Mouse (Mus musculus): ENCODE results near the gene Gna15. TPM values are rescaled to one million over a fixed set of nuclear protein-coding genes. Genes with fewer than 3 reads are reported as not detected.

Gene Gna15
- total and polyA plus RNA-seq, 2 experiments from 2014 or later = 1.3 to 1.6 TPM

DNA sequence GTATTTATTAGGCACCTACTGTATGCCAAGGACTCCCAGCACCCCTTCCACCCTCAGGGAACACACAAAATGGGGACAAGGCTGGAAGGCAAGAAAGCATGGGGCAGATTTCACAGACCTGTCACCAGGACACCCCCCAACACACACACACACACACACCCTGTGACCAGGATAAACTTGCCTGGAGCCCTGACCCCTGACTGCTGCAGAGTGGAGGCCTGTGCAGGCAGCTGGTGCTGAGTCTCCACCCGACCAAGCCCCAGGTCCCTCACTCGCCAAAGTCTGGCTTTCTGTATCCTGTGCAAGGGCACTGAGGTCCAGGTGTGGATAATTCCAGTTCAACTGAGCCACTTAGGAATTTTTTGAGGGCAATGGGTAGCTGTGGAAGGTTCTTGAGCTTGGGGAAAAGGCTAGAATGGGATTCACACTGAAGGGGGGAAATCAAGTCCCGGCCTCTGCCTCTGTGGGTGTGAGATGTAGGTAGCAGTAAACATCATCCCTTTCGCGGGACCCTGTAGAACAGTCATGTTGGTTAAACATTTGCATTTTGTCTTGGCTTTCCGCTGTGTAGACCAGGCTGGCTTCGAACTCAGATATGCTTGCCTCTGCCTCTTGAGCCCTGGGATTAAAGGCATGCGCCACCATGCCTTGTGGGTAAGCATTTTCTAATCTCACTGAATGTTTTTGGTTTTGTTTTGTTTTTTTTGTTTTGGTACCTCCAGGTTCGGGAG lies 45.6 kb upstream of the Gna15 start:
- no peak overlapping the region for H3K4me2 ChIP-seq (ENCODE audit: low read depth)
- H3K4me3 ChIP-seq (ENCODE audit: low read depth, low read length) = no peak overlapping the region
- peaks cover 28% of the 10 kb centered on the region for H3K36me3 ChIP-seq (ENCODE audit: insufficient read depth)
- DNase-seq (no peak), ATAC-seq (no peak)
- TF ChIP-seq CTCF (IDR thresholded peaks at IDR 0.05; ENCODE audit: low read depth) = no peak
- WGBS = 39% methylated on average over 9 of the region's 9 CpGs
- no peak overlapping the region for H3K9ac ChIP-seq
- H3K27me3 ChIP-seq (ENCODE audit: insufficient read depth, low read length) = peaks cover 6% of the 10 kb centered on the region; the same call in 1 of the 2 replicates
- peaks cover 18% of the 10 kb centered on the region for H3K4me1 ChIP-seq (ENCODE audit: insufficient read depth)
- H3K9me3 ChIP-seq (ENCODE audit: low read length) = no peaks in the 10 kb centered on the region
- H3K27ac ChIP-seq (ENCODE audit: low read depth, low read length) = no peak overlapping the region

DNA sequence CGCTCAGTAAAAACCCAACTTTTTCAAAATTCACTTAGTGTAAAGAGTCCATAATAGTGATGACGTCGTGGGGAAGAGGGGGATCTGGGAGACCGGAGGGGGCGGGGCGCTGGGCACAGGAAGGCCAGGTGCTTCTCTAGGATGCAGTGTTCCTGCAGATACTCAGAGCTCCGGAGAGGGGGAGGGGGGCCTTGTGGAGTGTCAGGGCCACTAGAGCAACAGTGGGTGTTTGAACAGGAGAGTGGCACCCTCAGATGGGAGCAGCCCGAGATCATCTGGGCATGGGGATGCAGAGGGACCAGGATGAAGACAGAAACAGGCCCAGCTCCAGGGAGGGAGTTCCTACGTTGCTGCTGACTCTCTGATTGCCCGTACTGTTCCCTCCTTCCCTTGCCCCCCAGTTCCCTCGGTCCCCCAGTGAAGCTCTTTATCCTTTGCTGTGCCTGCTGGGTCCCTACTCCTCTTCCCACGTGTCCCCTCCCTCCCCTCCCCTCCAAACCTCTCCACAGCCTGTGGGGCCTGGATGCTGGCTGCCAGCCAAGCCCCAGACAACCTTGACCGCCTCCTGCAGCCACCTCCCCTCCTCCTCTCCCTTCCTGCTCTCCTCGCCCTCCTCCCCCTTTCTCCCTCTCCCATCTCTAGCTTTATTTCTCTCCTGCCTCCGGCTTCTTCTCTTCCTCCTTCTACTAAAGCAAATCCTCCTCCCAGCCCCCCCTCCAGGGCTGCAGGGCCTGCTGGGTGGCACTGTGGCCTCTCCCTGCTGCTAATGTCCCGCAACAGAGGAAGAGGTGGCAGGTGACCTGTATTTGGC lies 44.6 kb upstream of the Gna15 start:
- DNase-seq = no peak
- H3K4me2 ChIP-seq (ENCODE audit: low read depth) = no peak overlapping the region
- no peaks in the 10 kb centered on the region for H3K9me3 ChIP-seq (ENCODE audit: low read length)
- H3K36me3 ChIP-seq (ENCODE audit: insufficient read depth) = peaks cover 32% of the 10 kb centered on the region
- no peak overlapping the region for H3K9ac ChIP-seq
- TF ChIP-seq CTCF (IDR thresholded peaks at IDR 0.05; ENCODE audit: low read depth) = no peak
- no peak overlapping the region for H3K27ac ChIP-seq (ENCODE audit: low read depth, low read length)
- peaks cover 16% of the 10 kb centered on the region for H3K4me1 ChIP-seq (ENCODE audit: insufficient read depth)
- H3K4me3 ChIP-seq (ENCODE audit: low read depth, low read length) = no peak overlapping the region
- no peak for ATAC-seq
- peaks cover 4% of the 10 kb centered on the region; the same call in 1 of the 2 replicates for H3K27me3 ChIP-seq (ENCODE audit: insufficient read depth, low read length)
- WGBS = 16% methylated on average over 15 of the region's 16 CpGs

DNA sequence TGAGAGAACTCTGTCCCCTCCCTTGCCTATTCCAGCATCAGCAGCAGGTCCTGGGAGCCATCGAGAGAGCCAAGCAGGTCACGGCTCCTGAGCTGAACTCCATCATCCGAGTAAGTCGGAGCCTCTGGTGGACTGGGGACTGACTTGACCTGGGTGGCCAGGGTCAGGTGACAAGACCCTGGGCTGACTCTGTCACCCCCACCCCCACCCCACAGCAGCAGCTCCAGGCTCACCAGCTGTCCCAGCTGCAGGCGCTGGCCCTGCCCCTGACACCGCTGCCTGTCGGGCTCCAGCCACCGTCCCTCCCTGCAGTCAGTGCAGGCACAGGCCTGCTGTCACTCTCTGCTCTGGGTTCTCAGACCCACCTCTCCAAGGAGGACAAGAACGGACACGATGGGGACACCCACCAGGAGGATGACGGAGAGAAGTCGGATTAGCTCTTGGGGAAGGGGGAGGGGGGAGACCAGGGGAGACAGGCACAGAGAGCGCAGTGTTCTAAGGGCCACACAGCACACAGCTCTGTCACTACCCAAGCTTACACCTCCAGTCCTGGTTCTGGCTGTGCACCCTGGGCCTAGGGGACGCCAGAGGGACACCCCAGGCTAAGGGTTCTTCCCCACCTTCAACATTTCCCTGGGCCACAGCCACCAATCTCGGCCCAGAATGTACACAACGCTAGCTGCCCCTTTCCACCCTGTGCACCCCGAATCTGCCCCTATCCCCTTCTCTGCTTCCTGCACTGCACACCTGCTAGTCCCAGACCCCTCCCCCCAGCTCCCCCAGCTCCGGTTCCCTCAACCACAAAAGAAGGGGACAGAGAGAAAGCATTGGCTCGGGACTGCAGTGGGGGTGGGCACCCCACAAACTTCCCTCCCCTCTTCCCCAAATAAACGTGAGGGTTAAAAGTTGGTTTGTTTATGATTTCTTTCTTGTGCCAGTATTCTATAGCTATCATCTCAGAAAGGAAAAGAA lies 41.5 kb upstream of the Gna15 start:
- no peak overlapping the region for H3K4me3 ChIP-seq (ENCODE audit: low read depth, low read length)
- H3K27ac ChIP-seq (ENCODE audit: low read depth, low read length) = no peak overlapping the region
- peaks cover 38% of the 10 kb centered on the region for H3K36me3 ChIP-seq (ENCODE audit: insufficient read depth)
- H3K27me3 ChIP-seq (ENCODE audit: insufficient read depth, low read length) = no peaks in the 10 kb centered on the region
- no peak for ATAC-seq
- TF ChIP-seq CTCF (IDR thresholded peaks at IDR 0.05; ENCODE audit: low read depth) = no peak
- H3K4me1 ChIP-seq (ENCODE audit: insufficient read depth) = peaks cover 9% of the 10 kb centered on the region
- no peak overlapping the region for H3K4me2 ChIP-seq (ENCODE audit: low read depth)
- H3K9ac ChIP-seq = no peak overlapping the region
- no peak for DNase-seq
- WGBS = 48% methylated on average over 20 of the region's 20 CpGs
- H3K9me3 ChIP-seq (ENCODE audit: low read length) = no peaks in the 10 kb centered on the region

- Histone ChIP-seq H3K36me3 (ENCODE audit: insufficient read depth) (peaks cover 38% of the 10 kb centered on the region), H3K4me1 (ENCODE audit: insufficient read depth) (peaks cover 5% of the 10 kb centered on the region; the same call in 1 of the 2 replicates), H3K27ac (ENCODE audit: low read depth, low read length) (no peak overlapping the region), H3K4me2 (ENCODE audit: low read depth) (no peak overlapping the region), H3K4me3 (ENCODE audit: low read depth, low read length) (no peak overlapping the region), H3K9ac (no peak overlapping the region), H3K9me3 (ENCODE audit: low read length) (no peaks in the 10 kb centered on the region), H3K27me3 (ENCODE audit: insufficient read depth, low read length) (no peaks in the 10 kb centered on the region)
- peak; percentile 73 for TF ChIP-seq CTCF (IDR thresholded peaks at IDR 0.05; ENCODE audit: low read depth)
- DNase-seq (peak; percentile 58), ATAC-seq (no peak)
- 31% methylated on average over 10 of the region's 10 CpGs for WGBS
Measured at GRCm38 (mm10) chr10:81564734-81565133, 40.7 kb upstream of the Gna15 start.

DNA sequence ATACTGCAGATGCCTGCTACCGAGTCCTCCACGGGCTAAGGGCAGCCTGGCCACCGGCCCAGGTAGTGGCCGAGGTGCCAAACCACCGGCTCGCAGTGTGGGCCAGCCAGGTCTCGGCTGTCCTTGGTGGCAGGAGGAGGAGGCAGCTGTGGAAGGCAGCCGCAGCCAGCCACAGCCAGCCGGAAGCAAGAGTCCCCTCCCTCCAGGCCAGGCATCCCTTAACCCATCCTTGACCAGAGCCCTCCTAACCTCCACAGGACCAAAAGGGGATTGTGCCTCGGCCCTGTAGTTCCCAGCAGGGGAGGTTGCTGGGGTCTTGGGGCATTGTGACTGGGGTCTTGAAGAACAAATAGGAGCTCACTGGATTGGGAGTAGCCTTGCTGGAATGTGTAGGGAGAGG lies 40.2 kb upstream of the Gna15 start:
- Histone ChIP-seq H3K9ac (peak overlapping the region; percentile 22; the same call in 1 of the 2 replicates), H3K4me1 (ENCODE audit: insufficient read depth) (peaks cover 5% of the 10 kb centered on the region; the same call in 1 of the 2 replicates), H3K4me2 (ENCODE audit: low read depth) (no peak overlapping the region)

DNA sequence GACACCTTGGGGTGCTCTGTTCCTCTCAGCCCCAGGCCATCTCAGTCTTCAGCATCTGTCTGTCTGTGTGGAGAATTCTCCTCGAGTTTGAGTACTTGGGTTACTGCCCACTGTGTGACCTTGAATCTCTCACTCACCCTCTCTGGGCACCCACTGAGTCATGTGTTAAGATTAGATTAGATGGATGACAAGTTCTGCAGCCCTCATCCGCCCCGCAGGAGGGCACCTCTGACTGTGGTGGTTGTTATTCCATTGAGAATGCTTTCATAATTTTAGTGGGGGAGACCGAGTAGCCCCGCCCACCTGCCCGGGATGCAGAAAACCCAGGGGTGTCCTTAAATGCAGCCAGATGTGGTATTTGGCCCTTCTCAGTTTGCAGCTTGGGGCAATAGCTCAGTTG lies 39.5 kb upstream of the Gna15 start:
- Histone ChIP-seq H3K27ac (ENCODE audit: low read depth, low read length) (no peak overlapping the region), H3K4me2 (ENCODE audit: low read depth) (no peak overlapping the region), H3K4me1 (ENCODE audit: insufficient read depth) (peaks cover 7% of the 10 kb centered on the region), H3K36me3 (ENCODE audit: insufficient read depth) (peaks cover 38% of the 10 kb centered on the region), H3K4me3 (ENCODE audit: low read depth, low read length) (no peak overlapping the region), H3K9me3 (ENCODE audit: low read length) (no peaks in the 10 kb centered on the region), H3K9ac (no peak overlapping the region), H3K27me3 (ENCODE audit: insufficient read depth, low read length) (no peaks in the 10 kb centered on the region)
- WGBS = 52% methylated on average over 6 of the region's 6 CpGs
- TF ChIP-seq CTCF (IDR thresholded peaks at IDR 0.05; ENCODE audit: low read depth) = no peak
- no peak for DNase-seq
- ATAC-seq = no peak

More for the DNA sequence above, 40.2 kb upstream of the Gna15 start:
- no peaks in the 10 kb centered on the region for H3K9me3 ChIP-seq (ENCODE audit: low read length)
- H3K27me3 ChIP-seq (ENCODE audit: insufficient read depth, low read length) = no peaks in the 10 kb centered on the region
- no peak overlapping the region; the same call in 1 of the 2 replicates for H3K27ac ChIP-seq (ENCODE audit: low read depth, low read length)
- 0 out of 2 replicates have a peak overlapping the region, but pooled peaks have one; percentile 2 for H3K4me3 ChIP-seq (ENCODE audit: low read depth, low read length)
- DNase-seq = no peak
- H3K36me3 ChIP-seq (ENCODE audit: insufficient read depth) = peaks cover 38% of the 10 kb centered on the region
- ATAC-seq = no peak
- TF ChIP-seq CTCF (IDR thresholded peaks at IDR 0.05; ENCODE audit: low read depth) = no peak
- 7% methylated on average over 10 of the region's 10 CpGs for WGBS

Measured in forebrain, postnatal 0 days (tissue).